Comparison of ENCODE assay signal across 11 mouse cellular contexts in the genomic region with DNA sequence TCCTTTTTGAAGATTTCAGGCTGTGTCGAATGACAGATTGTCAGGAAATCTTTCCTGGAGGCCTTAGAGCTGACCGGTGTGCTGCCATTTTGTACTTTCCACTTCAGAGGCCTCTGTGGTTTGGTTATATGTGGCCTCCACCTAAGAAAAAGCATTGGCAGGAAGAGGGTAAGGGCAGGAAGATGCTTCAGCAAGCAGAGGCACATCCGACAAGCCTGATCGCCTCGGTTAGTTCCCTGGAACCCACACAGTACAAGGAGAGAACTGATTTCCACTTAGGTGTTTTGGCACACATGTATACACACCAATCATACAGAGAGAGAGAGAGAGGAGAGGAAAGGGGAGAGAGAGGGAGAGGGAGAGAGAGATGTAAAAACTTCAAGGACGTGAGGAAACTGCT. TPM values are rescaled to one million over a fixed set of nuclear protein-coding genes. Genes with fewer than 3 reads are reported as not detected.
DNase-seq lines count a peak whose midpoint lies in the region; ATAC-seq and TF ChIP-seq lines count a peak whose summit lies in the region.
"Had no signal": no experiment of that assay in that cellular context is flagged by ENCODE, and none has a peak within 500 bp of the region (broad histone marks: within the 10 kb centered on the region; RNA-seq: fewer than 3 reads in every experiment).

No protein-coding gene starts in this region.

- no peak for TF ChIP-seq RAD21 in MEL (IDR thresholded peaks at IDR 0.05; ENCODE audit: low read depth, low read length)

- H3K27ac ChIP-seq in heart, postnatal 0 days (ENCODE audit: low read depth) = no peak overlapping the region
- no peak overlapping the region for H3K27ac ChIP-seq in MEL (ENCODE audit: control insufficient read depth, low read depth, low read length)
- no peak overlapping the region for H3K27ac ChIP-seq in liver, embryonic 11.5 days (ENCODE audit: low read depth, low read length)
- H3K27ac ChIP-seq in spleen, adult 2 months (ENCODE audit: insufficient read depth, low read length) = peak overlapping the region; percentile 97
- H3K27ac ChIP-seq: forebrain, embryonic 12.5 days; heart, embryonic 13.5 days; neural tube, embryonic 12.5 days had no signal

- H3K79me2 ChIP-seq in MEL (ENCODE audit: control insufficient read depth, insufficient read depth, low read length, poor library complexity) = no peaks in the 10 kb centered on the region

- no peak overlapping the region for H3K9ac ChIP-seq in heart, postnatal 0 days (replicated peaks; ENCODE audit: low read depth, low read length)
- 0 out of 2 replicates have a peak overlapping the region, but pooled peaks have one; percentile 9 for H3K9ac ChIP-seq in MEL (ENCODE audit: control insufficient read depth, low read depth, low read length, poor library complexity, severe bottlenecking)
- no peak overlapping the region for H3K9ac ChIP-seq in liver, embryonic 11.5 days (ENCODE audit: low read depth, low read length)
- H3K9ac ChIP-seq: forebrain, embryonic 12.5 days; heart, embryonic 13.5 days; neural tube, embryonic 12.5 days had no signal

- H3K27me3 ChIP-seq in heart, postnatal 0 days (ENCODE audit: control insufficient read depth, insufficient read depth, low read length) = no peaks in the 10 kb centered on the region
- H3K27me3 ChIP-seq in MEL (ENCODE audit: control insufficient read depth in 1 of 2, insufficient read depth in 2 of 2, low read length in 2 of 2) = no peaks in the 10 kb centered on the region
- no peaks in the 10 kb centered on the region for H3K27me3 ChIP-seq in liver, embryonic 11.5 days (replicated peaks; ENCODE audit: control insufficient read depth, insufficient read depth, low read length)
- H3K27me3 ChIP-seq in spleen, adult 2 months (ENCODE audit: control insufficient read depth, insufficient read depth, low read length) = no peaks in the 10 kb centered on the region
- H3K27me3 ChIP-seq: forebrain, embryonic 12.5 days; heart, embryonic 13.5 days; neural tube, embryonic 12.5 days had no signal

- TF ChIP-seq EP300 in heart, postnatal 0 days (IDR thresholded peaks at IDR 0.05; ENCODE audit: low read depth) = no peak
- TF ChIP-seq EP300 in MEL (IDR thresholded peaks at IDR 0.05; ENCODE audit: low read depth in 1 of 2, low read length in 2 of 2) = no peak

- H3K4me3 ChIP-seq in heart, postnatal 0 days (ENCODE audit: low read depth, low read length) = no peak overlapping the region
- no peak overlapping the region for H3K4me3 ChIP-seq in MEL (ENCODE audit: control insufficient read depth in 1 of 2, insufficient read depth in 1 of 2, low read depth in 2 of 2, low read length in 2 of 2)
- H3K4me3 ChIP-seq in liver, embryonic 11.5 days (ENCODE audit: low read depth, low read length) = no peak overlapping the region
- H3K4me3 ChIP-seq in spleen, adult 2 months (ENCODE audit: extremely low read depth, insufficient read depth, insufficient read length) = no peak overlapping the region
- H3K4me3 ChIP-seq: forebrain, embryonic 12.5 days; heart, embryonic 13.5 days; neural tube, embryonic 12.5 days had no signal

- H3K4me1 ChIP-seq in heart, postnatal 0 days (ENCODE audit: control insufficient read depth, insufficient read depth) = peaks cover 5% of the 10 kb centered on the region
- peaks cover 9 to 16% of the 10 kb centered on the region in 2 experiments for H3K4me1 ChIP-seq in MEL (ENCODE audit: control insufficient read depth in 1 of 2, insufficient read depth in 2 of 2, low read length in 2 of 2)
- H3K4me1 ChIP-seq in liver, embryonic 11.5 days (replicated peaks; ENCODE audit: control insufficient read depth, insufficient read depth, low read length) = 0 out of 2 replicates have a peak, but pooled peaks cover under 1% of the 10 kb centered on the region
- peaks cover 31% of the 10 kb centered on the region; the same call in 1 of the 2 replicates for H3K4me1 ChIP-seq in spleen, adult 2 months (ENCODE audit: control insufficient read depth, insufficient read depth, insufficient read length)
- H3K4me1 ChIP-seq: forebrain, embryonic 12.5 days; neural tube, embryonic 12.5 days had no signal

- TF ChIP-seq CTCF in heart, postnatal 0 days (IDR thresholded peaks at IDR 0.05; ENCODE audit: low read depth) = no peak
- TF ChIP-seq CTCF in MEL (IDR thresholded peaks at IDR 0.05 in 2 of 3, conservative IDR thresholded peaks at IDR 0.05 in 1 of 3; ENCODE audit: control insufficient read depth in 1 of 3, insufficient read depth in 1 of 3, low read depth in 2 of 3, low read length in 3 of 3, poor library complexity in 1 of 3, severe bottlenecking in 1 of 3) = no peak
- no peak for TF ChIP-seq CTCF in spleen, adult 2 months (IDR thresholded peaks at IDR 0.05; ENCODE audit: extremely low read depth, insufficient read depth, insufficient read length, insufficient replicate concordance)

- no peak for DNase-seq in heart, postnatal 0 days (ENCODE audit: low spot score)
- no peak for DNase-seq in heart, postnatal 36 days
- DNase-seq in MEL (ENCODE audit: low read depth, low spot score) = no peak
- no peak for DNase-seq in liver, embryonic 11.5 days (ENCODE audit: low spot score)
- peak in 1 of 2 experiments; percentile 55 for DNase-seq in spleen, adult 2 months (ENCODE audit: low read depth in 1 of 2, low spot score in 2 of 2)
- DNase-seq in retina, postnatal 1 day = no peak
- DNase-seq in frontal cortex, adult 2 months (ENCODE audit: extremely low spot score in 1 of 2, low spot score in 1 of 2) = no peak

- no peak for ATAC-seq in heart, postnatal 0 days (ENCODE audit: insufficient read depth, low read depth)
- ATAC-seq in liver, embryonic 11.5 days (replicated peaks; ENCODE audit: low FRiP score) = no peak
- ATAC-seq in erythroid progenitor cell, adult 5-6 weeks (replicated peaks; ENCODE audit: low FRiP score, poor library complexity, severe bottlenecking) = no peak

- intact Hi-C loops in heart, postnatal 36 days (cut with DNase I) = no loop called here

- TF ChIP-seq POLR2A in MEL (IDR thresholded peaks at IDR 0.05; ENCODE audit: control insufficient read depth in 1 of 2, insufficient read depth in 1 of 2, low read depth in 1 of 2, low read length in 2 of 2, poor library complexity in 1 of 2) = no peak
- TF ChIP-seq POLR2A in spleen, adult 2 months (IDR thresholded peaks at IDR 0.05; ENCODE audit: low read depth, low read length) = no peak

- H3K4me2 ChIP-seq in heart, postnatal 0 days (ENCODE audit: low read depth, low read length) = 0 out of 2 replicates have a peak overlapping the region, but pooled peaks have one; percentile 2
- peak overlapping the region; percentile 5 for H3K4me2 ChIP-seq in liver, embryonic 11.5 days
- H3K4me2 ChIP-seq: forebrain, embryonic 12.5 days; heart, embryonic 13.5 days; neural tube, embryonic 12.5 days had no signal

- no peaks in the 10 kb centered on the region for H3K36me3 ChIP-seq in heart, postnatal 0 days (replicated peaks; ENCODE audit: control insufficient read depth, insufficient read depth, low read length)
- H3K36me3 ChIP-seq in MEL (ENCODE audit: control insufficient read depth in 1 of 2, insufficient read depth in 2 of 2, low read length in 2 of 2) = peaks cover 0 to 23% of the 10 kb centered on the region in 2 experiments; a peak in 2 of 4 replicates
- H3K36me3 ChIP-seq in liver, embryonic 11.5 days (ENCODE audit: control insufficient read depth, insufficient read depth, low read length) = no peaks in the 10 kb centered on the region
- H3K36me3 ChIP-seq in spleen, adult 2 months (ENCODE audit: control insufficient read depth, insufficient read depth, low read length) = no peaks in the 10 kb centered on the region
- H3K36me3 ChIP-seq: forebrain, embryonic 12.5 days; heart, embryonic 13.5 days; neural tube, embryonic 12.5 days had no signal

- 76% methylated on average over 6 of the region's 6 CpGs for WGBS in heart, postnatal 0 days
- 57% methylated on average over 6 of the region's 6 CpGs for whole genome bisulfite sequencing in liver, embryonic 11.5 days
- WGBS in spleen, adult 2 months = 8% methylated on average over 6 of the region's 6 CpGs

- no peaks in the 10 kb centered on the region for H3K9me3 ChIP-seq in heart, postnatal 0 days (replicated peaks; ENCODE audit: control insufficient read depth, low read length)
- H3K9me3 ChIP-seq in MEL (replicated peaks; ENCODE audit: insufficient read depth, low read length) = no peaks in the 10 kb centered on the region
- H3K9me3 ChIP-seq in liver, embryonic 11.5 days (ENCODE audit: control insufficient read depth, low read length) = no peaks in the 10 kb centered on the region
- H3K9me3 ChIP-seq: forebrain, embryonic 12.5 days; heart, embryonic 13.5 days; neural tube, embryonic 12.5 days had no signal

TF ChIP-seq in MEL, 35 proteins besides CTCF, POLR2A, EP300 and RAD21:
- no peak for TF ChIP-seq SMC3 (IDR thresholded peaks at IDR 0.05; ENCODE audit: low read depth, low read length)
- TF ChIP-seq ELF1 (IDR thresholded peaks at IDR 0.05; ENCODE audit: low read depth, low read length) = no peak

RNA-seq across cellular contexts. Expression of a gene that starts 5.7 kb away (rescaled TPM):
- total RNA-seq in heart, postnatal 0 days (2014; rRNA removed; ENCODE audit: low replicate concordance) = 193 and 208 TPM in 2 replicates
- polyA plus RNA-seq in heart, postnatal 0 days (2015; fragmentation: Nextera tagmentation; extraction: Ambion mirVana) = 242 and 287 TPM in 2 replicates
- 100 to 1,000 TPM; 107 to 120 TPM for total RNA-seq in heart, postnatal 36 days (2021)
- total RNA-seq in MEL (2012; rRNA removed) = 154 and 191 TPM in 2 replicates
- polyA plus RNA-seq in MEL (2012; ENCODE audit: insufficient read depth in 1 of 2, insufficient read length in 2 of 2, low read depth in 1 of 2, low replicate concordance in 2 of 2, missing spikeins in 1 of 2) = 100 to 1,000 TPM in 1 of 2 experiments, not detected in 1; 211 TPM
- polyA plus RNA-seq in liver, embryonic 11.5 days (2014; fragmentation: Nextera tagmentation; extraction: Ambion mirVana) = 245 and 281 TPM in 2 replicates
- polyA plus RNA-seq in spleen, adult 2 months (2012; rRNA removed) = 80.7 and 89.6 TPM in 2 replicates
- 181 and 228 TPM in 2 replicates for total RNA-seq in erythroid progenitor cell, adult 5-6 weeks (2015; ENCODE audit: low replicate concordance)
- 229 and 243 TPM in 2 replicates for total RNA-seq in erythroid progenitor cell, adult 5-6 weeks (2017; ENCODE audit: low replicate concordance)
- 98.4 and 107 TPM in 2 replicates for polyA plus RNA-seq in frontal cortex, adult 2 months (2012; rRNA removed)
